Mouse (Mus musculus): ENCODE results near the gene Oscar. TPM values are rescaled to one million over a fixed set of nuclear protein-coding genes. Genes with fewer than 3 reads are reported as not detected.
"Not testable (repeated sequence)": the region's sequence is repeated elsewhere in the genome, so short reads cannot be mapped to it uniquely, and the experiment has no call there.

Gene Oscar
- polyA plus RNA-seq, 1 experiment from 2014 or later, result 0.37 TPM

- Histone ChIP-seq H3K27ac (no peak overlapping the region), H3K9me3 (no peaks in the 10 kb centered on the region), H3K4me1 (no peaks in the 10 kb centered on the region), H3K4me3 (no peak overlapping the region), H3K4me2 (no peak overlapping the region), H3K36me3 (no peaks in the 10 kb centered on the region), H3K27me3 (no peaks in the 10 kb centered on the region), H3K9ac (no peak overlapping the region)
- no peak for ATAC-seq (ENCODE audit: insufficient number of reproducible peaks, insufficient read depth, low FRiP score, low TSS enrichment, low read depth)
- WGBS, result 74% methylated on average over 6 of the region's 6 CpGs
These were observed 8.6 kb downstream of the Oscar start for GRCm38 (mm10) chr7:3607391-3607790.

- Histone ChIP-seq H3K4me3 (no peak overlapping the region), H3K9ac (no peak overlapping the region), H3K27ac (no peak overlapping the region), H3K27me3 (no peaks in the 10 kb centered on the region), H3K9me3 (no peaks in the 10 kb centered on the region), H3K4me2 (no peak overlapping the region), H3K4me1 (no peaks in the 10 kb centered on the region), H3K36me3 (no peaks in the 10 kb centered on the region)
- WGBS, result 22% methylated on average over 2 of the region's 2 CpGs
- ATAC-seq (ENCODE audit: insufficient number of reproducible peaks, insufficient read depth, low FRiP score, low TSS enrichment, low read depth), result no peak
These were observed 9.2 kb downstream of the Oscar start for GRCm38 (mm10) chr7:3606798-3607197.

GRCm38 (mm10) chr7:3601119-3601518 is 14.8 kb downstream of the Oscar start:
- Histone ChIP-seq H3K27ac (no peak overlapping the region), H3K36me3 (no peaks in the 10 kb centered on the region), H3K4me2 (no peak overlapping the region), H3K4me1 (no peaks in the 10 kb centered on the region), H3K4me3 (no peak overlapping the region), H3K27me3 (no peaks in the 10 kb centered on the region), H3K9me3 (no peaks in the 10 kb centered on the region), H3K9ac (no peak overlapping the region)
- WGBS, result 11% methylated on average over 4 of the region's 4 CpGs
- no peak for ATAC-seq (ENCODE audit: insufficient number of reproducible peaks, insufficient read depth, low FRiP score, low TSS enrichment, low read depth)

GRCm38 (mm10) chr7:3597755-3598154 is 18.2 kb downstream of the Oscar start:
- H3K4me1 ChIP-seq; ATAC-seq (ENCODE audit: insufficient number of reproducible peaks, insufficient read depth, low FRiP score, low TSS enrichment, low read depth); H3K9ac ChIP-seq; H3K4me3 ChIP-seq; H3K9me3 ChIP-seq; H3K4me2 ChIP-seq; H3K27ac ChIP-seq; H3K36me3 ChIP-seq; H3K27me3 ChIP-seq: not testable (repeated sequence)
- WGBS, result 70% methylated on average over 1 of the region's 1 CpGs

- H3K9ac ChIP-seq, result no peak overlapping the region
- H3K4me1 ChIP-seq, result no peaks in the 10 kb centered on the region
- H3K27me3 ChIP-seq, result no peaks in the 10 kb centered on the region
- H3K27ac ChIP-seq, result no peak overlapping the region
- H3K4me2 ChIP-seq, result peak overlapping the region; percentile 22; the same call in 1 of the 2 replicates
- no peak for ATAC-seq (ENCODE audit: insufficient number of reproducible peaks, insufficient read depth, low FRiP score, low TSS enrichment, low read depth)
- no peaks in the 10 kb centered on the region for H3K9me3 ChIP-seq
- H3K4me3 ChIP-seq, result 0 out of 2 replicates have a peak overlapping the region, but pooled peaks have one; percentile 2
- 15% methylated on average over 9 of the region's 9 CpGs for WGBS
- H3K36me3 ChIP-seq, result no peaks in the 10 kb centered on the region
These were observed 20.8 kb downstream of the Oscar start for GRCm38 (mm10) chr7:3595146-3595545.

- Histone ChIP-seq H3K4me3 (0 out of 2 replicates have a peak overlapping the region, but pooled peaks have one; percentile 2), H3K9me3 (no peaks in the 10 kb centered on the region), H3K27me3 (no peaks in the 10 kb centered on the region), H3K9ac (no peak overlapping the region), H3K4me2 (peak overlapping the region; percentile 22; the same call in 1 of the 2 replicates), H3K36me3 (no peaks in the 10 kb centered on the region), H3K27ac (no peak overlapping the region), H3K4me1 (no peaks in the 10 kb centered on the region)
- WGBS, result 17% methylated on average over 5 of the region's 5 CpGs
- ATAC-seq (ENCODE audit: insufficient number of reproducible peaks, insufficient read depth, low FRiP score, low TSS enrichment, low read depth), result no peak
These were observed 21.3 kb downstream of the Oscar start for GRCm38 (mm10) chr7:3594686-3595085.

GRCm38 (mm10) chr7:3593855-3594254 is 22.1 kb downstream of the Oscar start:
- Histone ChIP-seq H3K4me3 (no peak overlapping the region), H3K4me2 (no peak overlapping the region), H3K27ac (no peak overlapping the region), H3K36me3 (no peaks in the 10 kb centered on the region), H3K9me3 (no peaks in the 10 kb centered on the region), H3K9ac (no peak overlapping the region), H3K4me1 (no peaks in the 10 kb centered on the region), H3K27me3 (no peaks in the 10 kb centered on the region)
- no peak for ATAC-seq (ENCODE audit: insufficient number of reproducible peaks, insufficient read depth, low FRiP score, low TSS enrichment, low read depth)

GRCm38 (mm10) chr7:3591534-3591933 is 24.4 kb downstream of the Oscar start:
- H3K4me2 ChIP-seq, result no peak overlapping the region
- no peak for ATAC-seq (ENCODE audit: insufficient number of reproducible peaks, insufficient read depth, low FRiP score, low TSS enrichment, low read depth)
- H3K36me3 ChIP-seq, result no peaks in the 10 kb centered on the region
- WGBS, result 64% methylated on average over 1 of the region's 1 CpGs
- no peak overlapping the region for H3K4me3 ChIP-seq
- no peak overlapping the region for H3K27ac ChIP-seq
- no peaks in the 10 kb centered on the region for H3K9me3 ChIP-seq
- H3K4me1 ChIP-seq, result no peaks in the 10 kb centered on the region
- H3K27me3 ChIP-seq, result no peaks in the 10 kb centered on the region
- no peak overlapping the region for H3K9ac ChIP-seq

GRCm38 (mm10) chr7:3590550-3590949 is 25.4 kb downstream of the Oscar start:
- H3K9me3 ChIP-seq, result no peaks in the 10 kb centered on the region
- no peaks in the 10 kb centered on the region for H3K36me3 ChIP-seq
- H3K4me3 ChIP-seq, result no peak overlapping the region
- no peaks in the 10 kb centered on the region for H3K27me3 ChIP-seq
- ATAC-seq (ENCODE audit: insufficient number of reproducible peaks, insufficient read depth, low FRiP score, low TSS enrichment, low read depth), result no peak
- no peak overlapping the region for H3K9ac ChIP-seq
- no peak overlapping the region for H3K4me2 ChIP-seq
- H3K27ac ChIP-seq, result no peak overlapping the region
- 69% methylated on average over 3 of the region's 3 CpGs for WGBS
- H3K4me1 ChIP-seq, result no peaks in the 10 kb centered on the region

- 65% methylated on average over 1 of the region's 1 CpGs for WGBS
- Histone ChIP-seq H3K4me2 (no peak overlapping the region), H3K27me3 (no peaks in the 10 kb centered on the region), H3K4me3 (no peak overlapping the region), H3K4me1 (no peaks in the 10 kb centered on the region), H3K9ac (no peak overlapping the region), H3K9me3 (no peaks in the 10 kb centered on the region), H3K27ac (no peak overlapping the region), H3K36me3 (no peaks in the 10 kb centered on the region)
- no peak for ATAC-seq (ENCODE audit: insufficient number of reproducible peaks, insufficient read depth, low FRiP score, low TSS enrichment, low read depth)
These were observed 28.7 kb downstream of the Oscar start for GRCm38 (mm10) chr7:3587292-3587691.

GRCm38 (mm10) chr7:3586255-3586654 is 29.7 kb downstream of the Oscar start:
- Histone ChIP-seq H3K9ac (no peak overlapping the region), H3K4me3 (no peak overlapping the region), H3K9me3 (no peaks in the 10 kb centered on the region), H3K27me3 (no peaks in the 10 kb centered on the region), H3K4me2 (no peak overlapping the region), H3K4me1 (no peaks in the 10 kb centered on the region), H3K36me3 (no peaks in the 10 kb centered on the region), H3K27ac (no peak overlapping the region)
- WGBS, result 4% methylated on average over 5 of the region's 5 CpGs
- no peak for ATAC-seq (ENCODE audit: insufficient number of reproducible peaks, insufficient read depth, low FRiP score, low TSS enrichment, low read depth)

GRCm38 (mm10) chr7:3585763-3586162 is 30.2 kb downstream of the Oscar start:
- Histone ChIP-seq H3K27me3 (no peaks in the 10 kb centered on the region), H3K4me2 (no peak overlapping the region), H3K4me3 (no peak overlapping the region), H3K27ac (no peak overlapping the region), H3K9ac (no peak overlapping the region), H3K9me3 (no peaks in the 10 kb centered on the region), H3K4me1 (no peaks in the 10 kb centered on the region), H3K36me3 (no peaks in the 10 kb centered on the region)
- no peak for ATAC-seq (ENCODE audit: insufficient number of reproducible peaks, insufficient read depth, low FRiP score, low TSS enrichment, low read depth)
- WGBS, result 11% methylated on average over 6 of the region's 6 CpGs

GRCm38 (mm10) chr7:3580029-3580428 is 35.9 kb downstream of the Oscar start:
- WGBS, result 73% methylated on average over 2 of the region's 2 CpGs
- Histone ChIP-seq H3K9me3 (no peaks in the 10 kb centered on the region), H3K4me2 (no peak overlapping the region), H3K27me3 (no peaks in the 10 kb centered on the region), H3K27ac (no peak overlapping the region), H3K36me3 (no peaks in the 10 kb centered on the region), H3K9ac (no peak overlapping the region), H3K4me1 (no peaks in the 10 kb centered on the region), H3K4me3 (no peak overlapping the region)
- ATAC-seq (ENCODE audit: insufficient number of reproducible peaks, insufficient read depth, low FRiP score, low TSS enrichment, low read depth), result no peak
